Mouse (Mus musculus) neural tube, embryonic 10.5 days (tissue): ENCODE data around the gene Adgrb2.

Source experiments
- DNase-seq: peaks from one replicate; pipeline ENCODE4 v3.0.0-alpha.2; 2017; ENCODE audit warnings: low spot score; ENCODE audit errors: extremely low spot score

The Adgrb2 gene

DNA sequence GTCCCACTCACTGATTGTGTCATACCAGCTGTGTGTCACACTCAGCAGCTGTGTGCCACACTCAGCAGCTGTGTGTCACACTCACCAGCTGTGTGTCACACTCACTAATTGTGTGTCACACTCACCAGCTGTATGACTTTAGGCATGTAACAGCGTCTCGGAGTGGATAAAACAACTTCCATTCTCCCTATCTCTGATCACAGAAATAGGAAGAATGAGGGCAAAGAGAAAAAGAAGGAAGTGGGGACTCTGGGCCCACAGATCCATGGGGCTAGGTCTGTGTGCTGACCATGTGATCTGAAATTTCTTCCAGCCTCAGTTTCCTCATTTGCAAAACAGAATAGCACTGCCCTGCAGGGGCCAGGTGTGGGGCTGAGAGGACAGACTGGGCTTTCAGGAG lies 87.1 kb downstream of the Adgrb2 start:
- no peak for DNase-seq
